Mouse (Mus musculus) ovary, postnatal 10 days (tissue): ENCODE data around the gene Pnkp.

Experiments used
- DNase-seq: peaks from one replicate; pipeline ENCODE4 v3.0.0; 2022; ENCODE audit warnings: low spot score

The Pnkp gene

DNA sequence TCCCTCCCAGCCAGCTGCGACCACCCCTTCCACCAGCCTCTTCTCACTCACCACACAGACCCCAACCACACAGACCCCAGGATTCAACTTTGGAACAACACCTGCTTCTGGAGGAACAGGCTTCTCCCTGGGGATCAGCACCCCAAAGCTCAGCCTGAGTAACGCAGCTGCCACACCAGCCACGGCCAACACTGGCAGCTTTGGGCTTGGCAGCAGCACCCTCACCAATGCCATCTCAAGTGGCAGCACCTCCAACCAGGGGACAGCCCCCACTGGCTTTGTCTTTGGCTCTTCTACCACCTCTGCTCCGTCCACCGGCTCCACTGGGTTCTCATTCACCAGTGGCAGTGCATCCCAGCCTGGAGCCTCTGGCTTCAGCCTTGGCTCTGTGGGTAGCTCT is 28.2 kb upstream of the Pnkp start:
- DNase-seq: no peak

DNA sequence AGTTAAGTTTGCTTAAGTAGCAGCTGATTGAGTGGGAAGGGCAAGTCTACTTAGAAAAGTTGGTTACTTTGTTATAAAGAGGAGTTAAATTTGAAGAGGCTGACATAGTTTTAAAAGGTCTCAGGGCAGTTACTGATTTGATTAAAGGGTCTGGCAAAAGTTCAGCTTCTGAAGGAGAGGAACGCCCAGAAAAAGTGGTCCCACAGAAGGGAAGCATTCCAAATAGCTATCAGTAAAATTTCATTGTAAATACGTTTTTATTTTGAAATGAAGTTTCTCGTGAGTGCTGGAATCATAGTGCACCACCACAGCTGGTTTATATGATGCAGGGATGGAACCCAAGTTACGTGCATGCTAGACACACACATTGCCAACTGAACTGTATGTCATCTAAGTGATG is 24.2 kb upstream of the Pnkp start:
- no peak for DNase-seq

DNA sequence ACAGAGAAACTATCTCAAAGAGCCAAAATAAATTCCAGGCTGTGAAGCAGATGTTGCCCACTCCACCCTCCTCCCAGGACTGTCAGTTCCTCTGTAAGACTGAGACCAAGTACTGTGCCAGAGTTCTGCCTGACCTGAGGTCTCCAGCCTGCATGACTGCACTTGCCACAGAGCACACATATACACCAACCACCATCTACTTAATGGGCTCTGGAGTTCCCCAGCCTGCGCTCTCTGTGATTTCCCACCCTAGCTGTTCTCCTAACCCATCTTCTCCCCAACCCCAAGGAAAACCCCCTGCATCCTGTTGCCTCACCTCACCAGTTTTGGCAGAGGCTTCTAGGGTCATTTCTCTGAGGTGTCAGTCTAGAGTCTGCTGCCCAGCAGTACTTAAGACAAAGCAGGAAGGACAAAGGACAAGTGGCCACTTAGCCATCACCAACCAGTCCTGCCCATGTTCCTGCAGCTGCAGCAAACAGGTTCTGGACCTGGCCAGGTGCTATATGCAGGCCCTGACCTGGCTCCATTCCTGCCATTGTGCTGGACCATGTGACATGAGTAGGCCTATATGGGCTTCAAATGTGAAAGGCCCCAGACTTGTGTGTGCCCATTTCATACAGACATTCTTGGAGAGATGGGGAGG is 21.4 kb upstream of the Pnkp start:
- no peak for DNase-seq

DNA sequence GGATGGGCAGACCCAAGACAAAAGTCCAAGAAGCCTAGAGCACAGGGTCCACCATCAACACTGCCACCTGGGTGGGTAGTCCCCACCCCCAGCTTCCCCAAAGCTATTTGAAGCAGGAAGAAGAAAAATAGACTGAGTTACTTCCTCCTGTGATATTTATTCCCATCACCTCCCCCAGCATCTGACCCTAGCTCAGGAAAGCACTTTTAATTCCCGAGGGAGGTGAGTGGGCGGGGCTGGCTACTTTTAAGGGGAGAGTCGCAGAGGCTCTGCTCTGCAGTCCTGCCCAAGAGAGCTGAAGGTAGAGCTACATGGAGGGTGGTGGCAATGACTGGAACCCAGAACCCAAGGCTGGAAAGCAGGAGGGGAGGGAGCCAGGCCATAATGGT is 20.9 kb upstream of the Pnkp start:
- DNase-seq: no peak

DNA sequence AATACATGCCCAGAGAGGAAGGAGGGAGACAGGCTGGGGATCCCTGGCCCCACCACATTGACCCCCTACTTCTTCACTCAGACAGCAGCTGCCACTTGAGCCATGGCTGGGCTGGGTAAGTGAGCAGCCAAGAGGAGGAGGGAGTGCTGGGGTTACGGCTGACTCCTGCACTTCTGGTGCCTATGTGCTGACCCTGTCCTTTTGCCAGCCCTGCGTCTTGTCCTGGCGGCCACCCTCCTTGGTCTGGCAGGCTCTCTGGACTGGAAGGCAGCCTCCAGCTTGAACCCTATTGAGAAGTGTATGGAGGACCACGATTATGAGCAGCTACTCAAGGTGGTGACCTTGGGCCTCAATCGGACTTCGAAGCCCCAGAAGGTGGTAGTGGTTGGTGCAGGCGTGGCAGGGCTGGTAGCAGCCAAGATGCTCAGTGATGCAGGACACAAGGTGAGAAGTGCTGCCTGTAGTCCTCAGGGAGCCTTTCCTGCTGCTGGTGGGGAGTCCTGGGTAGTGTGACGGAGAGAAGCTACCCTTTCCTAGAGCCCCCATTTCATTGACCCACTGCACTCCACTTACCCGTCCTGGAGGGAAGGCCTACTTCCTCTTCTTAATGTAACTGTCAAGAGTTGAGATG is 20.4 kb upstream of the Pnkp start:
- no peak for DNase-seq

DNA sequence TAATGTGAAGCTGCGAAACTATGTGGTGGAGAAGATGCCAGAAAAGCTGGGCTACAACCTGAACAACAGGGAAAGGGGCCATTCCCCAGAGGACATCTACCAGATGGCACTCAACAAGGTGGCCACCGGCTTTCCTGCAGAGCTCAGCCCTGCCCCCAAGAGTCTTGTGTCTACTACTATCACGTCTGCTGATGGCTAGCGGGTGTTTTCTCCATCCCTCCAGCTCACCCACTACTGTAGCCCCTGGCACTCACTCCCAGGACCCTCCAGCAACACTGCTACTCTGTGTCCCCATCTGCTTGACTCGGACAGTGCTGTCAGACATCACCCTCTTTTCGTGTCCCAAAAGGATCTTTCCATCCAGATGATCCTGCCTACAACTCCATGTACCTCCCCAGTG is 18.9 kb upstream of the Pnkp start:
- no peak for DNase-seq

DNA sequence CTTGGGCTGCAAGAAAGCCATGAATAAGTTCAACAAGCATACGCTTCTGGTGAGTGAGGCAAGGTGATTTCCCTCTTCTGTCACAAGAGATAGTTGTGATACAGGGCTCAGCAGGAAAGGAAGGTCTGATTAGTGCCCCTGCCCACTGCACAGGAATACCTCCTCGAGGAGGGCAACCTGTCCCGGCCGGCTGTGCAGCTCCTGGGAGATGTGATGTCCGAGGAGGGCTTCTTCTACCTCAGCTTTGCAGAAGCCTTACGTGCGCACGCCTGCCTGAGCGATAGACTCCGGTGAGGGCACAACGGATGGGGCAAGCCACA is 17.8 kb upstream of the Pnkp start:
- no peak for DNase-seq

DNA sequence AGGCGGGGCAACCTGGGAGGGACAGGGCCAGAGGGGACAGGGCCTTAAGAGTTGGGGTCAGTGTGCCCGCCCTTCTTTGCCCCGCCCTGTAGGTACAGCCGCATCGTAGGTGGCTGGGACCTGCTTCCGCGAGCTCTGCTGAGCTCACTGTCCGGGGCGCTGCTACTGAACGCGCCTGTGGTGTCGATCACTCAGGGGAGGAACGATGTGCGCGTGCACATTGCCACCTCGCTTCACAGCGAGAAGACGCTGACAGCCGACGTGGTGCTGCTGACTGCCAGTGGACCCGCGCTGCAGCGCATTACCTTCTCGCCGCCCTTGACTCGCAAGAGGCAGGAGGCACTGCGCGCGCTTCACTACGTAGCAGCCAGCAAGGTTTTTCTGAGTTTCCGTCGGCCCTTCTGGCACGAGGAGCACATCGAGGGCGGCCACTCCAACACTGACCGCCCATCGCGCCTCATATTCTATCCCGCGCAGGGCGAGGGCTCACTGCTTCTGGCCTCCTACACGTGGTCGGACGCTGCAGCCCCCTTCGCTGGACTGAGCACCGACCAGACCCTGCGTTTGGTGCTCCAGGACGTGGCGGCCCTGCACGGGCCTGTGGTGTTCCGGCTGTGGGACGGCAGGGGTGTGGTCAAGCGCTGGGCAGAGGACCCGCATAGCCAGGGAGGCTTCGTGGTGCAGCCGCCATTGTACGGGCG is 17.3 kb upstream of the Pnkp start:
- DNase-seq: no peak

DNA sequence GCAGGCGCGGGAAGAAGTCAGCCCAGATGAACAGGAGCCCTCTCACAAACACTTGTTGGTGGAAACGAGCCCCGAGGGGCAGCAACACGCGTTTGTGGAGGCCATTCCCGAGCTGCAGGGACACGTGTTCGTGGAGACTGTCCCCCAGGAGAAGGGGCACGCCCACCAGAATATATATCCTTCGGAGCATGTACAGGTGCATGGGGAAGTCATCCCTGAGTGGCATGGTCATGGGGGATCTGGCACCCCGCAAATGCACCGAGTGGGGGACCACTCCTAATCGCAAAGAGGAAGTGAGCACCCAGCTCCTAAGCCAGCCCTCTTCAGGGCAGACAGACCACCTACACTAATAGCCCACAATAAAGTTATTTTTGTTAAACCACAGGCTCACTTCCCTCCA is 16.5 kb upstream of the Pnkp start:
- DNase-seq: no peak

DNA sequence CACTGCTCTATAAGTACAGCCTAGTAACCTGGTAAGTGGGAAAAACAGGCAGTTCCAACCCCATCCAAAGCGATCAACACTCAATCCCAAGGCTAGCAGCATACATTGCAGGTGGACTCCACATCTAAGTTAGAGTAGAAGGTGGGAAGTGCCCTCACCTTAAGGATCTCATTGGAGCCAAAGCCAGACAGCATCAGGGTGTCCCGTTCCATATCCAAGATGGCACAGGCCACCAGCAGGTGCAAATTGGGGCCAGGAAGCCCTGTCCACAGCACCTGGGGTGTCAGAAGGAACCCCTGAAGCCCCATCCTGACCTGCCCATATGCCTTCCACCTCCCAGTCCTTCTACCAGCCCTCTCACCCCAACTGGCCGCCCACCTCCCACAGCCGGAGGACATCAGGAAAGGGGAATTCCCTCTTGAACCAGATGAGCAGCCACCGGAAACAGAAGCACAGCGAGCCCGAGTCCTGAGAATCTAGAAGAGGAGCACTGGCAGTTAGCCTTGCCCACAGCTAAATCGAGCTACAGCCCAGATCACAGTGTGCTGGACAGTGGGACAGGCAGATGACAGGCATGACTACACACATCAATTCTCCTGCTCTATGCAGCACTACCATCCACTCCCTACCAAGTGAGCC is 15.0 kb upstream of the Pnkp start:
- DNase-seq: no peak

DNA sequence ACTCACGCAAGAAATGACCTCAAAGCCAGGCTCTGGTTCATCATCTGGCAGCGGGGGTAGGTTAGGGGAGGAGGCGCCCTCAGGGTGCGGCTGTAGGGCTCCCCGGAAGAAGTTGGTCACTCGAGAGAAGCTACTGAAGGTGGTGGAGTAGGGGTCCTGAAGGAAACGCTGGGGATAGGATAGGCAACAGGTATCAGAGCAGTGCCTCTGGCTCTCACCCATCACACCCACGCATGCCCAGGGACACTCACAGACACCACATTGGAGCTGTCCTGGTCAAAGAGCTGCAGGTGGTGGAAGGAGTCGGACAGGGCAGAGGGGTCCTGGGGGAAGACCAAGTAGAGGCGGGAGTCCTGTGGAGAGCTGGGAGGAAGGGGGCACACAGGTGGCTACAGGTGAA is 11.9 kb upstream of the Pnkp start:
- no peak for DNase-seq

DNA sequence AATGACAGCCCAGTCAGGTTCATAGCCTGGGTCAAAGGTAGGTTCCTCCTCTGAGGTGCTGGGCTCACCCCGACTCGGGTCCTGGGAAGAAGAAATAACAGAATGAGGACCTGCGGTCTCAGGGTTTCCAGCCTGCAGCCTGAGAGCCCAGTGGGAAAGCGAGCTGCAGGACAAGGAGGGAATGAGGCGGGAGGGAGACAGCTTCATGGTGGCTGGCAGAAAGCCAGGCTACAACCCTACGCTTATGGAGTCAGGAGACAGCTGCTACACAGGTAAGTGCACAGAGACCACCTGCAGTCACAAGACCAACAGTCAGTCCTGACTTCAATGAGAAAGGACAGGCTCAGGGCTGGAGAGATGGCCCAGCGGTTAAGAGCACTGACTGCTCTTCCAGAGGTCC is 10.1 kb upstream of the Pnkp start:
- no peak for DNase-seq

DNA sequence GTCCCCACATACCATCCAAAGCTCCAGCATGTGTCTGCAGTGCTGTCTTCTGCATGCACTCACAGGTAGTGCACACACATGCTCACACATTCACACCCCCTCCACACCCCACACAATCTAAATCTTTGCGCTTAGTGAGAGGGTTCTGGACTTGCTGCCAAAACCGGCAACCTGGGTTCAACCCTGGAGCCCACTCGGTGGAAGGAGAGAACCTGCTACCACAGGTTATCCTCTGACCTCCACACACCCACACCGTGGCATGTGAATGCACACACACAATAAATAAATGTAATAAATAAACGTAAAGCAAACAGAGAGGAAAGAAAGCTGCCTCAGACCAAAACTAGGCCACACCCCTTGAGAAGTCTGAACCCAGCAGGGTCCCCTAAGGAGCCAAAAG is 9.2 kb upstream of the Pnkp start:
- DNase-seq: no peak

DNA sequence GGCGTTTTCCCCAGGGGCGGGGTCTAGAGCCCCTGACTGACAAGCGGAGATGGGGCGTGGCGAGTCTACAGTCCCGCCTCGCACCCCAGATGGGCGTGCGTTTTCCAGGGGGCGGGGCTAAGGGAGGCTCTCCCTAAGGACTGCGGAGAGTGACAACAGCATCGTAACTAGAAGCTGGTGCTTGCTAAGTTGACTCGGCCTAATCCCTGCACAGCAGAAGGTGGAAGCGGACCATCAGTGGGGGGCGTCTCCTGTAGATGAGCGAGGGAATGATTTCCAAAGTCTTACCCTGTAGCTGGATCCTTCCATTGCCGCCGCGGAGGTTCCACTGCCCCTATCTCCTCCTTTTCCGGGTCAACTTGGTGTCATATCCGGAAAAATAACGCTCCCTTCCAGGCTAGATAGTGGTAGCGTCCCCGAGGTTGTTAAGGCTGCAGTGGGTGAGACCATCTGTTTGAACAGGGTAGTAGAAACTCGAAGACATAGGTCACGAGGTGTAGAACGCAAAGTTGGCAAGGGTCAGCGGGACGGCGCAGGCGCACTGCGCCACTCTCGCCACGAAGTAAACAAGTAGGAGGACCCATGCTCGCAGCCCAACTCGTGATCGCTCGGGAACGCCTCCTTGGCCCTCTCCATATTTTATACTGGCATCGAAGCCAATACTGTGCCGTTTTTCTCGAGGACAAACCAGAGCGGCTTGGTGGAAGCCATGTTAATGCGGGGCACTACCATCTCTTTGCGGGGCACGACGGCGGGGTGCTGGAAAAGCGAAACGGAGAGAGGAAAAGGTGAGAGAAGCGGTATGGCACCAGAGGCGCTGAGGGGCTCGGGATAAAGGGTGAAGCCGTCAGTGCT is 8.2 kb upstream of the Pnkp start, which contains the start of the genes Akt1s1 and Tbc1d17:
Gene Akt1s1, plus strand, starts transcription at position 431 of the 855 bp plus-strand sequence.
Gene Tbc1d17, minus strand, starts transcription at position 519 of the 855 bp plus-strand sequence.
- DNase-seq: peak; percentile 90

DNA sequence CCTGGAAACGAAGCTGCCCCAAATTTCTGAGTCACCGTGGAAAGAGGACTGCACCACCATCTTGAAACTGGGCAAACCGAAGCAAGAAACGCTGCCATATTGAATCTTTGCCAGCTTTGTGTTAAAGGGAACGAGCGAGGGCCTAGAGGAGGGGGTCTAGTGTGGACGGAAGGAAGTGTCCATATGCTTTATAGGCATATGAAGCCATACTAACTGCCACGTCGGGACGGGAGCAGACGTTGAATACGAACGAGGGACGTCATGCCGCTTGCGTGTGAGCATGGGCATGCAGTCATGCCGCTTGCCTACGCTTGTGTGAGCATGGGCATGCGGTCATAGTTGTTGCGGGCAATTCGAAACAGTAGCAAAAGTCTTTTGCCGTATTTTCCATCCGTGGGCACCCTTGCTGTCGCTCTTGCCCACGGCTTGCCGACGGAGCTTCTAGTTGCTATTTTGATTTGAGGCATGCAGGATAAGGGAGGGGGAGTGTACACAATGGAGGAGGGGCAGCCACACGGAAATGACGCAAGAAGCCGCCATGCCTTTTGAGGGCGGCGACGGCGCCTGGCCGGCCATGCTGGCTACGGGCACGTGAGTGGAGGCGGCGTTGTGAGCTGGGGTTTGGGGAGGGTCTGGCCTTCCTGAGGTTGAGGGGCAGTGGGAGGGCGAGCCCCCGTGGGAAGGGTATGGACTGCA is 7.4 kb upstream of the Pnkp start:
- DNase-seq: peak; percentile 85

DNA sequence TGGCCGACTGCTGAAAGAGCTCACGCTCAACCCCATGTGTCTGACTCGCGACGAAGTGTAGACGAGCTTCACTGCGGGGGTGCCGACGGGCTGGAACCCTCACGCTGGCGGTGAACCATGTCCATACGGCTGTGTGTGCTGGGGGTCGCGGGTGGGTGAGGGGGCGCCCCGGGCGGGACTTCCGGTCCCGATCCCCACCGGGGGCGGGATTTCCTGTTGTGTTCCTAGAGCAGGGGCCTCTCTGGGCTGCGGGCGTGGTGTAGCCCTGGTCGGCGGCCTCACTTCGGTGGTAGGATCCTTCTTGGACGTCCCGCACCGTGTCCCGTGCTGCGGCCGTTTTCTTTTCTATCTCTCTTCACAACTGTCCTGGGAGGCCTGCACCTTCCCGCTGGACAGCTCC is 6.8 kb upstream of the Pnkp start:
- DNase-seq: no peak

DNA sequence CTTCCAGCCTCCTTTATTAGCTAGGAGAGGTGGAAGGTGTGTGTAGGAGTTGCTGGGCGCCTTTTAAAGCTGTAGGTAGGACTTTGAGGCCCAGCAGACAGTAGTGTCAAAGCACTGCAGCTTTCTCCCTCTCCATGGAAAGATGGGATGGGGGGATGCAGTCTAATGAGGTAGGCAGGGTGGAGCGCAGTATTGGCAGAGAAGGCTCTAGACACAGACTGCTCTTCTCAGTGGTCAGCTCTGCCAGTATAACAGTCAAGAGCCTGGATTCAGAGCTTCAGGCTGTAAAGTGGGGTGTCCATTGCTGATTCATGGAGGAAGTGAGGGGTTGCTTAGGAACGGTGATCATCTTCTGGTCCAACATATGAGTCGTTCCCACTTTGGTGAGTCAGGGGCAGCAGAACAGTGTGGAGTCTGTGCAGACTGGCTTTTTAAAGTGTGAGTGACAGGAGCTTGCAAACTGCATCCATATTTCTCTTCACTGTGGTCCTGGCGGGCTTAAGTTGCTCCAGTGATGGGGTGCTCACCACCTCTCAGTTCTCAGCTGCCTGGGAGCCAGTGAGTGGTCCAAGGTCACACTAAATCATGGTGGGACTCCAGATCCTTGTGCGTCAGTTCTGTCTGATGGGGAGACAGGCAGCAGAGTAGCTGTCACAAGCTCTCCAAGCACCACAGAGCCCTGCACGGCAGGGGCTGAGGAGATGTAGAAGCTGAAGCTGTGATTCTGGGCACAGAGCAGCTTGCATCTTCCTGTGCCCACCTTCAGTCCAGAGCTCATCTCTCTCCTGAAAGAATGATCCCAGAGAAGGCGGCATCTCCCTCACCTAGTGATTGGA is 5.9 kb upstream of the Pnkp start:
- no peak for DNase-seq

DNA sequence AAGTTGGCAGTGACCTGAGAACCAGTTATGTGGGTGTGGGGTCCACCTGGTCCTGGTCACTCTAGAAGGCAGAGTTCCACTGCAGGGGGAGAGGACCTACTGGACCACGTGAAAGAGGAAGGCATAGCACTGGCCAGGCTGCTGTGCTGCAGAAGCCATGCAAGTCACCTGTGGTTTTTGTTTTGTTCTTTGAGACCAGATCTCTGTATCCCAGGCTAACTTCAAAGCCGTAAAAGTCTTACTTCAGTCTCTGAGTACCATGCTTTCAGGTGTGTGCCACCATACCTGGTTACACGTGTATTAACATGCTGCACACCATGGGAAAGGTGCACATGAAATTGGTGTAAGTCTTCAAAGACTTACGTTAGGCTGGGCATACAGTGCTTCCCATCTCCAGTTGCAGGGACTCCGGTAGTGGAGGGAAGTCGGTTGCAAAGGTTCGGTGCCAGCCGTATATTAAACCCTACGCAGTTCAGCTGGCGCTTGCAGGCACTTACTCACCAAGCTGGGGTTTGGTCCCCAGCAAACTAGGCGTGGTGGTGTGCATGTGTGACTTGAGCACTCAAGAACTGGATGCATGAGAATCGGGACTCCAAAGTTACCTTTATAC is 5.2 kb upstream of the Pnkp start:
- no peak for DNase-seq

DNA sequence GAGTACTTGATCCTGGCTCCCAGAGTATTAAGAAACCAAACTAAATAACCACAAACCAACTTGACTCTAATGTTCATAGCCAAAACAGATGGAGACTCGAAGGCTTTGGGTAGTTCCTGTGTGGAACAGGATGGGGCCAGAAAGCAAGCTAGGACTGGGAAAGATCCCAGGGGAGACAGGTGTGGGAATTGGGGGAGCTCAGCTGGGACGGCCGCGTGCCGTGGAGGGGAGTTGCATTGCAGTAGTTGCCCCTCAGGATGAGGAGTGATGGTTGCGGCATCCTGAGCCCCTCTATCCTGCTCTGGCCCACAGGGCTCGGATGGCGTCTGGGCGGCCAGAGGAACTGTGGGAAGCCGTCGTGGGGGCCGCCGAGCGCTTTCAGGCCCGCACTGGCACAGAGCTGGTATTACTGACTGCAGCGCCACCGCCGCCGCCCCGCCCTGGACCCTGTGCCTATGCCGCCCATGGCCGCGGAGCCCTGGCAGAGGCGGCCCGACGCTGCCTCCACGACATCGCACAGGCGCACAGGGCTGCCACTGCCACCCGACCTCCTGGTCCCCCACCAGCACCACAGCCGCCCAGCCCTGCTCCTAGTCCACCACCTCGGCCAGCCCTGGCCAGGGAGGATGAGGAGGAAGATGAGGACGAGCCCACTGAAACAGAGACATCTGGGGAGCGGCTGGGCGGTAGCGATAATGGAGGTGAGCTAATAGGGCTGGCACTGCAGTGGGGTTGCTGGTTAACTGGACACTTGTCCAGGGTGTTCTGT is 4.5 kb upstream of the Pnkp start:
- no peak for DNase-seq

DNA sequence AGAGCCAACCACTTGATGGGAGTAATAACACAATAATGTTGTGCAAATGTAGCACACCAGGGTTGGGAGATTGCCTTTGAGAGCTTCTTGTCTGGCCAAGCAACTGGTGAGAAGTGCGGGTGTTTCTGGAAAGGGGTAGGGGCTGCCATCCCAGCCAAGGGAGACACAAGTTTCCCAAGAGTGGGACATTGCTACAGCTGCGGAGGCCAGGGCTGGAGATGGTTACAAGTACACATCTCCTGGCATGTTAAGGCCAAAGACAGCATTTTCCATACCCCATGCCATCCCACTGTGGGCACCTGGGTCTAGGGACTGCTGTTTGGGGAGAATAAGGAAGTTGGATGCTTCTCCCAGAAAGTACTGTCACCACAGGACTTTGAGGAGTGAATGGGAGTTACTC is 3.9 kb upstream of the Pnkp start:
- DNase-seq: no peak
